Mouse (Mus musculus): ENCODE measurements around the gene Wdr45.
"Not testable (repeated sequence)": the region's sequence is repeated elsewhere in the genome, so short reads cannot be mapped to it uniquely, and the experiment has no call there.

Wdr45 gene

DNA sequence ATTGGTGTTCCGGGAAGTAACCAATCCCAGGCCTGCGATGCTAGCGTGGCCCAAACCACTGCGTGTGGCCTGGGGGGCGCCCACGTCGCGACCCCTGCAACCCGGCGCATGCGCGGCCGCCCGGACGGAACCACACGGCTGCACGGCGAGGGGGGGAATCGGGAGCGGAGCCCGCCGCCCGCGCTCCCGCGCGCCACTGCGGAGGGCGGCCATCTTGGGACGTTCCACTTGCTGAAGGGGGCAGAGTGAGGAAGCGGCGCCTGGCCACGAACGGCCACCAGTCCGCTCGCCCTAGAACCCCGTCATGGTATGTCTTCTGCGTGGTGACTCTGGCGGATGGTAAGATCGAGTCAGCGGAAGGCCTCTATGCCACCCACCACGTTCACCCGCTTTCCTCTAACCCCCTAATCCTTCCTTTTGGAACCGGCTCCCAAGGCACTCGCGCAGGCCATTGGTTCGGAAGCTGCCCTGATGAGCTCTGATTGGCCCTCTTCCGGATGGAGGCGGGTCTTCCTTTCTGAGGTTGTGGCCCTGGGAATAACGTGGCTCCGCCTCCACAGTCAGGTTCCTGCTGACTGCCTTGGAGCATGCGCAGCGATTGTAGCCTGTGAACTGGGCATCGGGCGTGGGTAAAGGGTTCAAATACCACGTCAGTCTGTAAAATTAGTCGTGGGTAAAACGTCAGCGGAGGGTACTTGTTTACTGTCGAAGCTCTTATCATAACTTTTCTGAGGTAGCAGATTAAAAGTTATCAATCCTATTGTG, at the start of gene Wdr45:
Wdr45 (plus strand) TSS at position 199 of the 765 bp plus-strand sequence.
- peak; percentile 84 for DNase-seq

GRCm38 (mm10) chrX:7664791-7665190, 49.3 kb upstream of the Wdr45 start:
- DNase-seq, result no peak

DNA sequence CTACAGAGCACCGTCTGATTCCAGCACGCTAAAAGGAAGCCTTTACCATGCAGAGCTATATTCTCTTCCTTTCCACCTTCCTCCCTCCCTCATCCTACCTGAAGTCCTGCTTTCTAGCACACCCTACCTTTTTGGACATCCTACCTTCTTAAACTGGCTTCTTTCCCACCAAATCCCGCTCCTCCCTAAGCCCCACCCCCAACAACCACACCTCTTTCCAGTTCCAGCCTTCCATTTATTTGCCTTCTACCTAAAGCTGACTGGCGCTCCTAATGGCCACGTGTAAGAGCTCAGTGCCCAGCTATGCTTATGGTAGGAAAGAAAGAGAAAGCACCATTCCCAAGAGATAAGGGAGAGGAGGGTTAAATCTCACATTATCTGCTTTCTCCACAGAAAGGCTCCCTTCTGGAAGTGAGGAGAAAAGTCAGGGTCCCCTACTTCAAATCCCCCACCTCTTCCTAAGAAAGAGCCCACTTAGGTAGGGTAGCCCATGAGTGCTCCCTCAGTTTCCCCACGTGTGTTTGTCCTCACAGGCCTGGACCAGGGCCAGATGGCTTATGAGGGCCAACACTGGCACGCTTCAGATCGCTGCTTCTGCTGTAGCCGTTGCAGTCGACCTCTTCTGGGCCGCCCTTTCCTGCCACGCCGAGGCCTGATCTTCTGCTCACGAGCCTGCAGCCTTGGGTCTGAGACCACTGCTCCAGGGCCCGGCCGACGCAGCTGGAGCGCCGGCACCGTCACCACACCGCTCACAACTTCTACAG, 48.2 kb upstream of the Wdr45 start:
- no peak for DNase-seq

GRCm38 (mm10) chrX:7670390-7670881, 43.7 kb upstream of the Wdr45 start:
- DNase-seq, result peak; percentile 61

DNA sequence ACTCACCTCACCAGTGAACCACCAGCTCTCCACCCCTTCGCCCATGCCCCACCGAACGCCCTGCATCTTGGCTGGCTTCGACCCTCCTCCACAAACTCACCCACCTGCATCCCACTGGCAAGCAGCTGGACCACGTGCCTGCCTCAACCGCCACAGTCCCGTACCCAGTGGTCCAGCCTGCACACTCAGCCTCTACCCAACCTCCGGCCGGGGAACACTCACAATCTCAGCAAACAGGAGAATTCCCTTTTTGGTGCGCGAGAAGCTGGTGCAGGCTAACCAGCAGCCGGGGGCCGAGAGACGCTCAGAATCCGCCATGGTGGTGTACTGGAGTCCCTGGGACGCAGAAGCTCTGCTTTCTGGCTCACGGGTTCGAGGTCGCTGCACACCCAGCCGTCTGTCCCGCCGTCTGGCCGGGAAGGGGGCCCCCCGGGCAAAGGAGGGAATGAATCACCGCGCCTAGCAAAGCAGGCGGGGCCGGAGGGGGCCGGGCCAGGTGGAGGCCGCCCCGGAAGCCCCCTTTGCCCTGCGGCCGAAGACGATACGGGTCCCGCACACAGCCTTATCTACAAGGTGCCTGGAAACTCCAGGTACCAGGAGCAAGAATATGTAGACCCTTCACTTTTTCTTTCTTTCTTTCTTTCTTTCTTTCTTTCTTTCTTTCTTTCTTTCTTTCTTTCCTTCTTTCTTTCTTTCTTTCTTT, 43.1 kb upstream of the Wdr45 start, which contains the start of gene Plp2:
Plp2 (minus strand) TSS at position 470 of the 703 bp plus-strand sequence.
- no peak for DNase-seq

GRCm38 (mm10) chrX:7672739-7673138, 41.4 kb upstream of the Wdr45 start:
- no peak for DNase-seq

DNA sequence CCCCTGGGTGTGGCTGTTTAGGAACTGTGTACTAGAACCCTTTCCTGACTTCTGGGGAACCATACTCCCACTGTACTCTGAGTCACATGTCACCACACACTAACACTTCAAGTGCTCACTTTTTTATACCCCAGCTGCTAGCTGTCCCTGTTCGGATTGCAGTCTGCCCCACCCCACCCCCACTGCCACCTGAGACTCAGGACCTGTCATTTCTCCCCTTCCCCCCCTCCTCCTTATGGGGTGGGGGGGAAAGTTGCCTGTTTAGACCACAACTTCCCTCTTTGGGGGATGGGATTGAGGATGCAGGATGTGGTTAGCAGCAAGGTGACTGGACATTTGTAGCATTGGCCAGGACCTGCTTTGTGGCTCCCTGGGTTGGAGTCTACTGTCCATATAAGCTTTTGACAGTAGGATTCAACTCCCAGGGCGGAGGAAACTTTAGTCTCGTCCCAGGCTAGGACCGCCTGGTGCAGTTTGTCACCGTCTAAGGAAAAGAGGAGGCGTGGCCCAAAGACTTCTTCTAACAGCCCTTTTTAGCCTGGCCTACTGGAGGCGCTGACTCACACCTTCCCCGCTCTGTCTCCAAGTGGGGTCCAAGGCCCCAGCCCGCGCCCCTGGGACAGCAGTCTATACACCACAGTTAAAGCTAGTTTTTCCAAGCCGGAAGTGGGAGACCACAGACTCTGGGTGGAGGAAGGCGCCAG, 40.4 kb upstream of the Wdr45 start:
- no peak for DNase-seq

DNA sequence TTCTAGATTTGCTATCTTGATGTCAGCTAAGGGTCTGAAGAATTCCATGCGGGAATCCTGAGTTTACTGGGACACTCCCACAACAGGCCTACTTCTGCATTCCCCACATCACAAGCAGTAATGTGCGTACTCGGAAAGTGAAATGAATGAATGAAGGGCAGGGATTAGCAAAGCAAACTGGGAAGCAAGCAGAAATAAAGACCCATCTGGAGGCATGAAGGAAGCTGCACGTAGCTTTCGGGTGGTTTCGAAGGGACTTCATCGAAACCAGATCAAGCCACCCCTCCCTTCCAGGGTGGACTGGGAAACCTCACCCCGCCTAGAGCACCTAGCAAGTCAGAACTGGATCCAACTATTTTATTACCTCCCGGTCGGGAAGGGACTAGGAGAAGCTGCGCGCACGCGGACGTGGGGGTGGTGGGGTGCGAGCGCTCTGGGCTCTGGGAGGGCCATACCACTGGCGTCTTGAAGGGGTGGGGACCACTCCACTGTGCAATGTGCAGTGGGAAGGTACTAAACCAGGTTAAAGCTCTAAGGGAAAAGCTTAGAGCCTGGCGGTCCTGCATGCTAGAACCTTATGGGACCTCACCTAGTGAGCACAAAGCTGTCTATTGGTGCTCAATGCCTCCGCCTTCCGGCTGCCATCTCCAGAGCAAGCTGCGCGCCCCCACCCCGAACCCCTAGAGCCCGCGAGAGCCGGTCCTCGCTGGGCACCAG, 39.7 kb upstream of the Wdr45 start:
- DNase-seq, result no peak

- DNase-seq, result no peak
Observed at GRCm38 (mm10) chrX:7675001-7675380, 39.1 kb upstream of the Wdr45 start.

- no peak for DNase-seq
Observed at GRCm38 (mm10) chrX:7678986-7679385, 35.1 kb upstream of the Wdr45 start.

GRCm38 (mm10) chrX:7679405-7680056, 34.6 kb upstream of the Wdr45 start:
- DNase-seq, result peak; percentile 82

GRCm38 (mm10) chrX:7680057-7680412, 34.1 kb upstream of the Wdr45 start:
- DNase-seq, result no peak

DNA sequence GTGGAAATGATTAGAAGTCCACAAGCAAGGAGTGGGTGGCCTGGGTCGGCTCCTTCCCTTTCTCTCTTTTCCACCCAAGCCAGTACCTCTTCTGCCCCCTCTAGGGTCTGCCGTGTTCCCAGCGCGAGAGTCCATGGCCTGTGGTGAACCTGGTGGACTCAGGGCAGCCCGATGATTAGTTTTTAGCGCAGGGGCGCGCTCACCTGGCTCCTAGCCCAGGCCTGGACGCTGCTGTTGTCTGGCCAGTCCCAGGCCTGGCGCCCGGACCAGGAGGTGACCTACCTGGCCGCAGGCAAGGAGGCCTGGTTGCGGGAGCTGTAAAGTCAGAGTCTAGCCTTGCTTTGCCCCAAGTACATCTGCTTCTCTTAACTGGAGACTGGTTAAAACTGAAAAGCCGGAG, 33.3 kb upstream of the Wdr45 start, which contains the start of gene Magix:
Magix (minus strand) TSS at position 388 of the 400 bp plus-strand sequence.
- DNase-seq, result no peak

- no peak for DNase-seq
Observed at GRCm38 (mm10) chrX:7688321-7688720, 25.8 kb upstream of the Wdr45 start.

- DNase-seq, result no peak
Observed at GRCm38 (mm10) chrX:7690486-7690885, 23.6 kb upstream of the Wdr45 start.

- DNase-seq, result no peak
Observed at GRCm38 (mm10) chrX:7692862-7693261, 21.3 kb upstream of the Wdr45 start.

GRCm38 (mm10) chrX:7696520-7696919, 17.6 kb upstream of the Wdr45 start:
- DNase-seq, result no peak

DNA sequence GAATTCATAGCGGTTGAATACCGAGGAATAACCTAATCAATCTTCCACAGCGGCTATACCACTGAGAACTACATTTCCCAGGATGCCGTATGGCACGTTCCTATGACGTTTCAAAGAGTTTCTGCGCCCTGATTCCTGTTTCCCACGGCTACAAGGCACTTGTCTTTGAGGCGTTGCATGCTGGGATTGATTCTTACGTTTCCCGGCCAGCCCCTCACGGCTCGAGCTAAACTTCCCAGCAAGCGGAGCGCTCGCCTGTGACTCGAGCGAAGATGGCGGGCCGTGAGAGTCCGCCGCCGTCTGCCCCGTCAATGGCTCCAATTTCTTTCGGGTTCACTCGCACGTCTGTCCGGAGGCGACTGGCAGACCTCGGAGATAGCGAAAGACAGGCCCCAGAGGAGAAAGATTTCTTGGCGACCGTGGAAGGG, 17.2 kb upstream of the Wdr45 start, which contains the start of gene Gpkow:
Gpkow (plus strand) TSS at position 178 of the 428 bp plus-strand sequence.
- DNase-seq, result peak; percentile 64

DNA sequence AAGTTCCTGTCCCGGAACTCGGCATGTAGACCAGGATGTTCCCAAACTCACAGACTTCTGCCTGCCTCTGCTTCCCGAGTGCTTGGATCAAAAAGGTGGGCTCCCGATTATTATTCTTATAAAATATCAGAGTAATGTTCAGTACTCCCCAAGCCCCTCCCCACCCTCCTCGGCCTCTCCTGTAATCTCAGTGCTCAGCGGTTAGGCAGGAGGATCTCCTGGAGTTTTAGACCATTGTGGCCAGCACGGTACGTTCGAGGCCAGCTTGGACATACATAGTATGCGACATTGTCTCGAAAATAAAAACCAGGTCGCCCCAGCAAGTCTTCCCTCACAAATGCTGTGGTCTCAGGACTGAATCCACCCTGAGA, 384 bp upstream of the Wdr45 start:
- not testable (repeated sequence) for DNase-seq

GRCm38 (mm10) chrX:7716058-7716457, 1.9 kb downstream of the Wdr45 start:
- not testable (repeated sequence) for DNase-seq
